Mouse (Mus musculus) T-cell, adult 2 months (primary cell): ENCODE results near the gene Atp5g1.

Experiments
- DNase-seq: peaks from one replicate; pipeline ENCODE4 v3.0.0; 2022; ENCODE audit warnings: low spot score

Atp5g1 gene

DNA sequence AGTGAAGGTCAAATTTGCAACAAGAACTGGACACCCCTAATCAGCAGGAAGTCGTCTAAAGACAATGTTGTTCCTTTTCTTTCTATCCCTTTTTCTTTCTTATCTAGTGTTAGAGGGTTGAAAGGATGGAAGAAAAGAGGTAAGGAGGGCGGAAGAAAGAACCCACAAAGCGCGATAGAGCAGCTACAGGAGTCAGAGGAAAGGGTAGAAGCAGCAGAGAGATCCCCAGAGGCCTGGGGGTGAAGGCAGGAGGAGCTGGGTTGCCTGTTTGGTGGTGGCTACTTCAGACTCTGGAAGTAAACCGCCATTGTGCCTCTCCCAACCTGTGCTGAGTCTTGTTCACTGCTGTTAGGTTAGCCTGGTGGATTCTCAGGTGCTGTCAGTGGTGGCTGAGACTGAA, 47.3 kb downstream of the Atp5g1 start:
- DNase-seq: no peak

DNA sequence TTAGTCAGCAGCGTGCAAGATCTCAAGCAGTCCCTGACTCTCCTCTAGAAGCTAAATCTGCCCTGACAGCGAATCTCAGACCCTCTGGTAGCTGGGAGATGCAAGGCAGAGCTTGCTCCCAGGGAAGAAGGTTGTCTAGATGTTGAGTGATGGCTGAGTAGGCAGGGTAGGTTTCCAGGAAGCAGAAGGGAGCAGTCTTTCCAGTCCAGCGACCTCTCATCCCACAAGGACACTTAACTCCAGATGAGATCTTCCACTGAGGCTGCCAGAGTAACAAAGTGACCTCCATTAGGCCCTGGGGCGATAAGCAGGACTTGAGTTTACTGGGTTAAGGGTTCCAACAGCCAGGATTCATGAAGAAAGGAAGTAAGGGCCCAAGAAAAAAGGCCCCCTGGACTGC, 54.8 kb downstream of the Atp5g1 start:
- DNase-seq: no peak
